Mouse (Mus musculus): ENCODE results near the gene Ddx39b. TPM values are rescaled to one million over a fixed set of nuclear protein-coding genes. Genes with fewer than 3 reads are reported as not detected.

The Ddx39b gene
- total and polyA plus RNA-seq, 3 experiments, result 206 to 787 (median 581) TPM

DNA sequence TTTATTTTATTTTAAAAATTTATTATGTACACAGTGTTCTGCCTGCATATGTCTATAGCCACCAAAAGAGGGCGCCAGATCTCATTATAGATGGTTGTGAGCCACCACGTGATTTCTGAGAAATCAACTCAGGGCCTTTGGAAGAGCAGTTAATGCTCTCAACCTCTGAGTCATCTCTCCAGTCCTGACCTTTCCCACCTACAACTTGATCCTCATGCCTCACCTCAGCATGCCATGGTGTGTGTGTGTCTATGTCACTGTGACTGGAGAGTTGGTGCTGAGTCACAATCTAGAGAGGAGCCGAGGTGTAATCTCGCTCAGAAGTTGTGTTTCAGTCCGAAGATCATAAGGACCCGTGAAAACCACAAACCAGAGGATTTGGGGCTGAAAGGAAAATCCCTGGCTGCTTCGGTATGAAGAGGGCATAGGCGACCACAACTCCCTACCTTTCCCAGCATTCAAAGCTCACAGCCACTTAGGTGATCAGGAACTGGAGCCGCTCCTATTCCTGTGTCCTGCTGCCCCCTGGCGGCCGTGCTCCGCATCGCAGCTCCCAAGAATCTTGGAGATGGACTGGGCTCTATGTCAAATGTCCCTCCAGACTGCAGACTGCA lies 60.2 kb downstream of the Ddx39b start (continued):
- no peak for TF ChIP-seq MEF2A (IDR thresholded peaks at IDR 0.05; ENCODE audit: extremely low read depth, insufficient replicate concordance, low read depth, low read length, poor library complexity, severe bottlenecking)
- no peak for TF ChIP-seq UBTF (IDR thresholded peaks at IDR 0.05; ENCODE audit: borderline replicate concordance, insufficient read depth, low read depth, low read length)
- no peak for TF ChIP-seq MAFK (IDR thresholded peaks at IDR 0.05; ENCODE audit: borderline replicate concordance, low read depth, low read length)
- no peak for TF ChIP-seq NRF1 (IDR thresholded peaks at IDR 0.05; ENCODE audit: insufficient read depth, low read depth, low read length, poor library complexity, severe bottlenecking)
- TF ChIP-seq CHD1 (IDR thresholded peaks at IDR 0.05; ENCODE audit: low read depth, low read length), result no peak
- peak; percentile 80 for TF ChIP-seq SMC3 (IDR thresholded peaks at IDR 0.05; ENCODE audit: low read depth, low read length)

DNA sequence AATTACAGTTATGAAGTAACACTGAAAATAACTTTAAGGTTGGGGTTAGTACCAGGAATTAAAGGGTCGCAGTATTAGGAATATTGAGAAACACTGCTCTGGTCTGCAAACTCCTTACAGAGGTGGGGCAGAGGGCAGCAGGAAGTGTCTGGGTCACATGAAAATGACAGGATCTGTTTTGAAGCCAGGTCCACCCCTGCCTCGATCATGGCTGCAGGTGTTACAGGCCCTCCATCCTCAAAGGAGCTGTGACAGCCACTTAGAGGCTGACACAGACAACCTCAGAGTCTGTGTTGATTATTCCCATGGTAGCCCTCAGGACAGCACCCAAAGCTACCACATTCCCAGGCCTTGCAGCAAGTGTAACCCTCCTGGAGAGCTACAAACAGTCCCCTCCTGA lies 61.7 kb downstream of the Ddx39b start:
- no peaks in the 10 kb centered on the region for H3K9me3 ChIP-seq (replicated peaks; ENCODE audit: insufficient read depth, low read length)
- H3K4me3 ChIP-seq (ENCODE audit: control insufficient read depth in 1 of 2, insufficient read depth in 1 of 2, low read depth in 2 of 2, low read length in 2 of 2), result no peak overlapping the region
- H3K9ac ChIP-seq (ENCODE audit: control insufficient read depth, low read depth, low read length, poor library complexity, severe bottlenecking), result no peak overlapping the region
- no peak for DNase-seq (ENCODE audit: low read depth, low spot score)
- H3K36me3 ChIP-seq (ENCODE audit: control insufficient read depth in 1 of 2, insufficient read depth in 2 of 2, low read length in 2 of 2), result no peaks in the 10 kb centered on the region
- no peak overlapping the region for H3K27ac ChIP-seq (ENCODE audit: control insufficient read depth, low read depth, low read length)
- H3K27me3 ChIP-seq (ENCODE audit: control insufficient read depth in 1 of 2, insufficient read depth in 2 of 2, low read length in 2 of 2), result peaks cover 3 to 11% of the 10 kb centered on the region in 2 experiments; a peak in 3 of 4 replicates
- TF ChIP-seq ZKSCAN1 (IDR thresholded peaks at IDR 0.05; ENCODE audit: low read depth, low read length), result no peak
- no peak for TF ChIP-seq CHD1 (IDR thresholded peaks at IDR 0.05; ENCODE audit: low read depth, low read length)
- TF ChIP-seq ZMIZ1 (IDR thresholded peaks at IDR 0.05; ENCODE audit: low read depth, low read length), result no peak
- H3K4me1 ChIP-seq (ENCODE audit: control insufficient read depth in 1 of 2, insufficient read depth in 2 of 2, low read length in 2 of 2), result no peaks in the 10 kb centered on the region
- no peaks in the 10 kb centered on the region for H3K79me2 ChIP-seq (ENCODE audit: control insufficient read depth, insufficient read depth, low read length, poor library complexity)

Other genes starting within 250 kb of the Ddx39b start
Only the 30 nearest of the 35 such genes appear.
- gene Msh5, start 195.0 kb upstream of the Ddx39b start, total RNA-seq (2012; rRNA removed), result 17.9 and 26.3 TPM in 2 replicates
- gene Msh5, start 195.0 kb upstream of the Ddx39b start, polyA plus RNA-seq (2012; ENCODE audit: insufficient read depth in 1 of 2, insufficient read length in 2 of 2, low read depth in 1 of 2, low replicate concordance in 2 of 2, missing spikeins in 1 of 2), result 10 to 100 TPM in 1 of 2 experiments, not detected in 1; 29.0 TPM
- gene Clic1, start 191.8 kb upstream of the Ddx39b start, total RNA-seq (2012; rRNA removed), result 285 and 333 TPM in 2 replicates
- 100 to 1,000 TPM; 309 to 335 TPM for gene Clic1, start 191.8 kb upstream of the Ddx39b start, polyA plus RNA-seq (2012; ENCODE audit: insufficient read depth in 1 of 2, insufficient read length in 2 of 2, low read depth in 1 of 2, low replicate concordance in 2 of 2, missing spikeins in 1 of 2)
- 9.9 and 11.1 TPM in 2 replicates for gene Ddah2, start 182.7 kb upstream of the Ddx39b start, total RNA-seq (2012; rRNA removed)
- gene Ddah2, start 182.7 kb upstream of the Ddx39b start, polyA plus RNA-seq (2012; ENCODE audit: insufficient read depth in 1 of 2, insufficient read length in 2 of 2, low read depth in 1 of 2, low replicate concordance in 2 of 2, missing spikeins in 1 of 2), result 1 to 10 TPM in 1 of 2 experiments, not detected in 1; 8.6 TPM
- gene Ly6g6c, start 176.4 kb upstream of the Ddx39b start, total RNA-seq (2012; rRNA removed), result not detected in 2 replicates
- gene Ly6g6c, start 176.4 kb upstream of the Ddx39b start, polyA plus RNA-seq (2012; ENCODE audit: insufficient read depth in 1 of 2, insufficient read length in 2 of 2, low read depth in 1 of 2, low replicate concordance in 2 of 2, missing spikeins in 1 of 2), result under 1 TPM in 1 of 2 experiments, not detected in 1; 0.24 TPM
- gene Mpig6b, start 175.6 kb upstream of the Ddx39b start, total RNA-seq (2012; rRNA removed), result not detected in 2 replicates
- gene Mpig6b, start 175.6 kb upstream of the Ddx39b start, polyA plus RNA-seq (2012; ENCODE audit: insufficient read depth in 1 of 2, insufficient read length in 2 of 2, low read depth in 1 of 2, low replicate concordance in 2 of 2, missing spikeins in 1 of 2), result not detected
- 0.23 TPM in 1 of 2 replicates, not detected in the other for gene Ly6g6e, start 164.8 kb upstream of the Ddx39b start, total RNA-seq (2012; rRNA removed)
- gene Ly6g6e, start 164.8 kb upstream of the Ddx39b start, polyA plus RNA-seq (2012; ENCODE audit: insufficient read depth in 1 of 2, insufficient read length in 2 of 2, low read depth in 1 of 2, low replicate concordance in 2 of 2, missing spikeins in 1 of 2), result not detected
- 2.1 and 5.5 TPM in 2 replicates for gene Ly6g6d, start 163.7 kb upstream of the Ddx39b start, total RNA-seq (2012; rRNA removed)
- 1 to 10 TPM in 1 of 2 experiments, not detected in 1; 4.4 TPM for gene Ly6g6d, start 163.7 kb upstream of the Ddx39b start, polyA plus RNA-seq (2012; ENCODE audit: insufficient read depth in 1 of 2, insufficient read length in 2 of 2, low read depth in 1 of 2, low replicate concordance in 2 of 2, missing spikeins in 1 of 2)
- gene Ly6g6f, start 156.1 kb upstream of the Ddx39b start, total RNA-seq (2012; rRNA removed), result 1.4 and 3.0 TPM in 2 replicates
- under 1 TPM in 1 of 2 experiments, not detected in 1; 0.88 TPM for gene Ly6g6f, start 156.1 kb upstream of the Ddx39b start, polyA plus RNA-seq (2012; ENCODE audit: insufficient read depth in 1 of 2, insufficient read length in 2 of 2, low read depth in 1 of 2, low replicate concordance in 2 of 2, missing spikeins in 1 of 2)
- gene Abhd16a, start 152.5 kb upstream of the Ddx39b start, total RNA-seq (2012; rRNA removed), result 86.9 and 126 TPM in 2 replicates
- 10 to 100 TPM in 1 of 2 experiments, not detected in 1; 96.1 TPM for gene Abhd16a, start 152.5 kb upstream of the Ddx39b start, polyA plus RNA-seq (2012; ENCODE audit: insufficient read depth in 1 of 2, insufficient read length in 2 of 2, low read depth in 1 of 2, low replicate concordance in 2 of 2, missing spikeins in 1 of 2)
- gene Ly6g5c, start 133.5 kb upstream of the Ddx39b start, total RNA-seq (2012; rRNA removed), result not detected in 2 replicates
- gene Ly6g5c, start 133.5 kb upstream of the Ddx39b start, polyA plus RNA-seq (2012; ENCODE audit: insufficient read depth in 1 of 2, insufficient read length in 2 of 2, low read depth in 1 of 2, low replicate concordance in 2 of 2, missing spikeins in 1 of 2), result not detected
- gene Ly6g5b, start 126.3 kb upstream of the Ddx39b start, total RNA-seq (2012; rRNA removed), result 0.49 and 0.65 TPM in 2 replicates
- gene Ly6g5b, start 126.3 kb upstream of the Ddx39b start, polyA plus RNA-seq (2012; ENCODE audit: insufficient read depth in 1 of 2, insufficient read length in 2 of 2, low read depth in 1 of 2, low replicate concordance in 2 of 2, missing spikeins in 1 of 2), result 1 to 10 TPM in 1 of 2 experiments, not detected in 1; 1.4 TPM
- 44.7 and 44.9 TPM in 2 replicates for gene Gpank1, start 120.3 kb upstream of the Ddx39b start, total RNA-seq (2012; rRNA removed)
- 10 to 100 TPM in 1 of 2 experiments, not detected in 1; 40.4 TPM for gene Gpank1, start 120.3 kb upstream of the Ddx39b start, polyA plus RNA-seq (2012; ENCODE audit: insufficient read depth in 1 of 2, insufficient read length in 2 of 2, low read depth in 1 of 2, low replicate concordance in 2 of 2, missing spikeins in 1 of 2)
- 193 and 222 TPM in 2 replicates for gene Csnk2b, start 119.7 kb upstream of the Ddx39b start, total RNA-seq (2012; rRNA removed)
- 100 to 1,000 TPM in 1 of 2 experiments, not detected in 1; 607 TPM for gene Csnk2b, start 119.7 kb upstream of the Ddx39b start, polyA plus RNA-seq (2012; ENCODE audit: insufficient read depth in 1 of 2, insufficient read length in 2 of 2, low read depth in 1 of 2, low replicate concordance in 2 of 2, missing spikeins in 1 of 2)
- 9.3 and 13.6 TPM in 2 replicates for gene D17H6S53E, start 115.4 kb upstream of the Ddx39b start, total RNA-seq (2012; rRNA removed)
- 10 to 100 TPM in 1 of 2 experiments, not detected in 1; 11.6 TPM for gene D17H6S53E, start 115.4 kb upstream of the Ddx39b start, polyA plus RNA-seq (2012; ENCODE audit: insufficient read depth in 1 of 2, insufficient read length in 2 of 2, low read depth in 1 of 2, low replicate concordance in 2 of 2, missing spikeins in 1 of 2)
- gene Apom, start 109.7 kb upstream of the Ddx39b start, total RNA-seq (2012; rRNA removed), result 0.15 TPM in 1 of 2 replicates, not detected in the other
- gene Apom, start 109.7 kb upstream of the Ddx39b start, polyA plus RNA-seq (2012; ENCODE audit: insufficient read depth in 1 of 2, insufficient read length in 2 of 2, low read depth in 1 of 2, low replicate concordance in 2 of 2, missing spikeins in 1 of 2), result under 1 TPM in 1 of 2 experiments, not detected in 1; 0.79 TPM
- gene Bag6, start 106.6 kb upstream of the Ddx39b start, total RNA-seq (2012; rRNA removed), result 98.2 and 102 TPM in 2 replicates
- 100 to 1,000 TPM in 1 of 2 experiments, not detected in 1; 283 TPM for gene Bag6, start 106.6 kb upstream of the Ddx39b start, polyA plus RNA-seq (2012; ENCODE audit: insufficient read depth in 1 of 2, insufficient read length in 2 of 2, low read depth in 1 of 2, low replicate concordance in 2 of 2, missing spikeins in 1 of 2)
- 87.6 and 102 TPM in 2 replicates for gene Prrc2a, start 76.8 kb upstream of the Ddx39b start, total RNA-seq (2012; rRNA removed)
- gene Prrc2a, start 76.8 kb upstream of the Ddx39b start, polyA plus RNA-seq (2012; ENCODE audit: insufficient read depth in 1 of 2, insufficient read length in 2 of 2, low read depth in 1 of 2, low replicate concordance in 2 of 2, missing spikeins in 1 of 2), result 100 to 1,000 TPM in 1 of 2 experiments, 10 to 100 TPM in 1; 71.0 to 663 TPM
- gene Aif1, start 65.7 kb upstream of the Ddx39b start, total RNA-seq (2012; rRNA removed), result 0.29 and 0.42 TPM in 2 replicates
- gene Aif1, start 65.7 kb upstream of the Ddx39b start, polyA plus RNA-seq (2012; ENCODE audit: insufficient read depth in 1 of 2, insufficient read length in 2 of 2, low read depth in 1 of 2, low replicate concordance in 2 of 2, missing spikeins in 1 of 2), result under 1 TPM in 1 of 2 experiments, not detected in 1; 0.45 TPM
- gene Lst1, start 53.3 kb upstream of the Ddx39b start, total RNA-seq (2012; rRNA removed), result 15.2 and 16.9 TPM in 2 replicates
- gene Lst1, start 53.3 kb upstream of the Ddx39b start, polyA plus RNA-seq (2012; ENCODE audit: insufficient read depth in 1 of 2, insufficient read length in 2 of 2, low read depth in 1 of 2, low replicate concordance in 2 of 2, missing spikeins in 1 of 2), result 10 to 100 TPM in 1 of 2 experiments, not detected in 1; 29.0 TPM
- 0.75 and 1.1 TPM in 2 replicates for gene Ltb, start 47.3 kb upstream of the Ddx39b start, total RNA-seq (2012; rRNA removed)
- 1 to 10 TPM in 1 of 2 experiments, not detected in 1; 1.5 TPM for gene Ltb, start 47.3 kb upstream of the Ddx39b start, polyA plus RNA-seq (2012; ENCODE audit: insufficient read depth in 1 of 2, insufficient read length in 2 of 2, low read depth in 1 of 2, low replicate concordance in 2 of 2, missing spikeins in 1 of 2)
- gene Tnf, start 39.7 kb upstream of the Ddx39b start, total RNA-seq (2012; rRNA removed), result 0.95 and 1.2 TPM in 2 replicates
- gene Tnf, start 39.7 kb upstream of the Ddx39b start, polyA plus RNA-seq (2012; ENCODE audit: insufficient read depth in 1 of 2, insufficient read length in 2 of 2, low read depth in 1 of 2, low replicate concordance in 2 of 2, missing spikeins in 1 of 2), result 1 to 10 TPM in 1 of 2 experiments, not detected in 1; 2.0 TPM
- not detected in 2 replicates for gene Lta, start 36.4 kb upstream of the Ddx39b start, total RNA-seq (2012; rRNA removed)
- gene Lta, start 36.4 kb upstream of the Ddx39b start, polyA plus RNA-seq (2012; ENCODE audit: insufficient read depth in 1 of 2, insufficient read length in 2 of 2, low read depth in 1 of 2, low replicate concordance in 2 of 2, missing spikeins in 1 of 2), result under 1 TPM in 1 of 2 experiments, not detected in 1; 0.24 TPM
- not detected in 2 replicates for gene Gm16181, start 20.9 kb upstream of the Ddx39b start, total RNA-seq (2012; rRNA removed)
- under 1 TPM in 1 of 2 experiments, not detected in 1; 0.58 TPM for gene Gm16181, start 20.9 kb upstream of the Ddx39b start, polyA plus RNA-seq (2012; ENCODE audit: insufficient read depth in 1 of 2, insufficient read length in 2 of 2, low read depth in 1 of 2, low replicate concordance in 2 of 2, missing spikeins in 1 of 2)
- gene Atp6v1g2, start 8.1 kb upstream of the Ddx39b start, total RNA-seq (2012; rRNA removed), result 0.46 and 0.56 TPM in 2 replicates
- 1 to 10 TPM in 1 of 2 experiments, not detected in 1; 4.7 TPM for gene Atp6v1g2, start 8.1 kb upstream of the Ddx39b start, polyA plus RNA-seq (2012; ENCODE audit: insufficient read depth in 1 of 2, insufficient read length in 2 of 2, low read depth in 1 of 2, low replicate concordance in 2 of 2, missing spikeins in 1 of 2)
- 10.1 and 10.3 TPM in 2 replicates for gene Nfkbil1, start 6.0 kb upstream of the Ddx39b start, total RNA-seq (2012; rRNA removed)
- gene Nfkbil1, start 6.0 kb upstream of the Ddx39b start, polyA plus RNA-seq (2012; ENCODE audit: insufficient read depth in 1 of 2, insufficient read length in 2 of 2, low read depth in 1 of 2, low replicate concordance in 2 of 2, missing spikeins in 1 of 2), result 10 to 100 TPM in 1 of 2 experiments, not detected in 1; 26.0 TPM
- gene H2-D1, start 21.0 kb downstream of the Ddx39b start, total RNA-seq (2012; rRNA removed), result 58.7 and 60.1 TPM in 2 replicates
- 10 to 100 TPM in 1 of 2 experiments, not detected in 1; 97.9 TPM for gene H2-D1, start 21.0 kb downstream of the Ddx39b start, polyA plus RNA-seq (2012; ENCODE audit: insufficient read depth in 1 of 2, insufficient read length in 2 of 2, low read depth in 1 of 2, low replicate concordance in 2 of 2, missing spikeins in 1 of 2)
- gene H2-Q1, start 78.7 kb downstream of the Ddx39b start, total RNA-seq (2012; rRNA removed), result 1.7 TPM in 2 replicates
- under 1 TPM in 1 of 2 experiments, not detected in 1; 0.52 TPM for gene H2-Q1, start 78.7 kb downstream of the Ddx39b start, polyA plus RNA-seq (2012; ENCODE audit: insufficient read depth in 1 of 2, insufficient read length in 2 of 2, low read depth in 1 of 2, low replicate concordance in 2 of 2, missing spikeins in 1 of 2)
- gene H2-Q2, start 100.5 kb downstream of the Ddx39b start, total RNA-seq (2012; rRNA removed), result 0.19 and 0.23 TPM in 2 replicates
- 1 to 10 TPM in 1 of 2 experiments, not detected in 1; 4.1 TPM for gene H2-Q2, start 100.5 kb downstream of the Ddx39b start, polyA plus RNA-seq (2012; ENCODE audit: insufficient read depth in 1 of 2, insufficient read length in 2 of 2, low read depth in 1 of 2, low replicate concordance in 2 of 2, missing spikeins in 1 of 2)
- 8.9 and 9.1 TPM in 2 replicates for gene H2-Q4, start 137.9 kb downstream of the Ddx39b start, total RNA-seq (2012; rRNA removed)
- gene H2-Q4, start 137.9 kb downstream of the Ddx39b start, polyA plus RNA-seq (2012; ENCODE audit: insufficient read depth in 1 of 2, insufficient read length in 2 of 2, low read depth in 1 of 2, low replicate concordance in 2 of 2, missing spikeins in 1 of 2), result 10 to 100 TPM in 1 of 2 experiments, not detected in 1; 25.5 TPM
- 1.4 and 1.8 TPM in 2 replicates for gene H2-Q6, start 183.1 kb downstream of the Ddx39b start, total RNA-seq (2012; rRNA removed)
- 10 to 100 TPM in 1 of 2 experiments, not detected in 1; 11.7 TPM for gene H2-Q6, start 183.1 kb downstream of the Ddx39b start, polyA plus RNA-seq (2012; ENCODE audit: insufficient read depth in 1 of 2, insufficient read length in 2 of 2, low read depth in 1 of 2, low replicate concordance in 2 of 2, missing spikeins in 1 of 2)